Mouse (Mus musculus): ENCODE measurements around the gene Inhbb.

GRCm38 (mm10) chr1:119398640-119399039 is 23.4 kb downstream of the Inhbb start:
- TF ChIP-seq MAFK (IDR thresholded peaks at IDR 0.05; ENCODE audit: borderline replicate concordance, low read depth, low read length) (no peak), RCOR1 (IDR thresholded peaks at IDR 0.05; ENCODE audit: low read depth, low read length) (no peak), CTCF (IDR thresholded peaks at IDR 0.05 in 2 of 3, conservative IDR thresholded peaks at IDR 0.05 in 1 of 3; ENCODE audit: control insufficient read depth in 1 of 3, insufficient read depth in 1 of 3, low read depth in 2 of 3, low read length in 3 of 3, poor library complexity in 1 of 3, severe bottlenecking in 1 of 3) (no peak), POLR2AphosphoS2 (IDR thresholded peaks at IDR 0.05; ENCODE audit: low read length) (no peak), NRF1 (IDR thresholded peaks at IDR 0.05; ENCODE audit: insufficient read depth, low read depth, low read length, poor library complexity, severe bottlenecking) (no peak), GATA1 (IDR thresholded peaks at IDR 0.05; ENCODE audit: low read depth, low read length) (no peak), POLR2AphosphoS5 (IDR thresholded peaks at IDR 0.05; ENCODE audit: borderline replicate concordance, low read depth, low read length) (no peak)

Measured in MEL (cell line).